Mouse (Mus musculus): Measurements from ENCODE around the gene Saa1. TPM values are rescaled to one million over a fixed set of nuclear protein-coding genes. Genes with fewer than 3 reads are reported as not detected.
A peak's percentile ranks its signal among the peaks of the same experiment; 100 is the strongest.

Gene Saa1
- polyA plus RNA-seq, 1 experiment from 2014 or later = 0.33 TPM

DNA sequence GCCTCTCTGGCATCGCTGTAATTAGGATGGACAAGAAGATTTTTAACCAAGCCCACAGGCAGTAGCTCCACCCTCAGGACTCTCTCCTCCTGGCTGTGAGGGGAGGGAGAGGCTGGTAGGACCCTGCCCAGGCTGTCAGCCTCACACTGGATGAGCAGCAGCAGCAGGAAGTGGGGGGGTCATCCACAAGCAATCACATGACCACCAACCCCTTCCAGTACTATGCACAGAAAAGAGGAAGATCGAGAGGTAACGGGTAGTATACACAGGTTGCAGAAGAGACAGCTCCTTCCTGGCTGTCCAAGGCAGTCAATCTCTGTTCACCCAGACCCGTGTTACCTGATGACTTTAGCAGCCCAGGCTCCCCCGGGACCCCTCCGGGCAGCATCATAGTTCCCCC, 30.5 kb downstream of the Saa1 start:
- Histone ChIP-seq H3K9me3 (no peaks in the 10 kb centered on the region), H3K4me3 (no peak overlapping the region), H3K27me3 (ENCODE audit: poor library complexity, severe bottlenecking) (peaks cover 6% of the 10 kb centered on the region; the same call in 1 of the 2 replicates), H3K36me3 (replicated peaks) (peaks cover 16% of the 10 kb centered on the region), H3K27ac (no peak overlapping the region), H3K4me1 (peaks cover 10% of the 10 kb centered on the region)
- WGBS = 86% methylated on average over 6 of the region's 6 CpGs
- DNase-seq (ENCODE audit: extremely low spot score, low spot score) = no peak

DNA sequence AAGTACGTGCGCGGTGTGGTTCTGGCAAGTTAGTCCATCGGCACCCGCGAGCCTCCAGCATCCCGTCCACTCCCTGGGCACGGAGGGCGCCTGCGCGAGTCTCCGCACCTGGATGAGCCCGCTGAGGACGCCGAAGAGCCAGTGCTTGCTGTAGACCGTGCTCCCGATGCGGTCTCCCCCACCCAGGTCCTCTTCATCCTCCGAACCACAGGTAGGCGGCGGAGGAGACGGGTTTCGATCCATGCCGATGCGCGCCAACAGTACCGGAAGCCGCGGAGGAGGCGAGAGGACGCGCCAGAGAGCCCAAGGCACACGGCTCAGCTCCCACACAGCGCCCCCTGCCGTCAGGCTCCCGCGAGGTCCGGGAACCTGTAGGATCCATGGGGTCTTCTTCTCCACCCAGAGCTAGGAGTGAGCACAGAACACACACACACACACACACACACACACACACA, 32.4 kb downstream of the Saa1 start, which contains the start of gene Saal1:
TSS of gene Saal1 (minus strand) at position 291 of the 455 bp plus-strand sequence.
- Histone ChIP-seq H3K27me3 (ENCODE audit: poor library complexity, severe bottlenecking) (peaks cover 6% of the 10 kb centered on the region; the same call in 1 of the 2 replicates), H3K9me3 (no peaks in the 10 kb centered on the region), H3K4me1 (peaks cover 10% of the 10 kb centered on the region), H3K27ac (peak within 1 kb of the TSS; percentile 98), H3K4me3 (peak within 1 kb of the TSS; percentile 92), H3K36me3 (replicated peaks) (peaks cover 34% of the 10 kb centered on the region)
- under 1% methylated on average over 38 of the region's 38 CpGs for WGBS
- peak; percentile 95 for DNase-seq (ENCODE audit: extremely low spot score, low spot score)

DNA sequence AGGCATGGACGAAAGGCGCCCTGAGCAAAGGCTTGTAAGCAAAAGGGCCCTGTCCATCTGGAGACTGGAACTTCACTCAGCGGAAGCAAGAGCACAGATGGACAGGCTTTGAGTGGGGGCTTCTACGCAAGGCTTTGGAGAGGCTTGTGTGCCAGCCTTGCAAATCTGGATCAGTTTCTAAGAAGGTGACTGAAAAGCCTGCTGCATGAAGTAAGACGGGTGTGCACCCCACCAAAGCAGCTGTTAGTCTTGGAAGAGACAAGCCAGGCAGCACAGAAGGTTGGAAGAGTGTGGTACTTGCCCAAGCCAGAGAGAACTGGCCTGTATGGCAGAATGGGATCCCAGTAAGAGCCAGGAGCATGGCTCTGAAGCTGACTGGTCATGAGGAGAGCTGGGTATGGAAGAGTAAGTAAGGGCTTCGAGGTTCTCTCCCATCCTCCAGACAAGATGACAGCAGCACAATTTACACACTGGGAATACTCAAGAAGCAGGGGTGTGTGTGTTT, 42.2 kb downstream of the Saa1 start:
- no peaks in the 10 kb centered on the region for H3K4me1 ChIP-seq
- H3K9me3 ChIP-seq = no peaks in the 10 kb centered on the region
- no peak overlapping the region for H3K27ac ChIP-seq
- WGBS = 95% methylated on average over 6 of the region's 6 CpGs
- no peak overlapping the region for H3K4me3 ChIP-seq
- H3K36me3 ChIP-seq (replicated peaks) = peaks cover 100% of the 10 kb centered on the region
- no peaks in the 10 kb centered on the region for H3K27me3 ChIP-seq (ENCODE audit: poor library complexity, severe bottlenecking)
- no peak for DNase-seq (ENCODE audit: extremely low spot score, low spot score)

DNA sequence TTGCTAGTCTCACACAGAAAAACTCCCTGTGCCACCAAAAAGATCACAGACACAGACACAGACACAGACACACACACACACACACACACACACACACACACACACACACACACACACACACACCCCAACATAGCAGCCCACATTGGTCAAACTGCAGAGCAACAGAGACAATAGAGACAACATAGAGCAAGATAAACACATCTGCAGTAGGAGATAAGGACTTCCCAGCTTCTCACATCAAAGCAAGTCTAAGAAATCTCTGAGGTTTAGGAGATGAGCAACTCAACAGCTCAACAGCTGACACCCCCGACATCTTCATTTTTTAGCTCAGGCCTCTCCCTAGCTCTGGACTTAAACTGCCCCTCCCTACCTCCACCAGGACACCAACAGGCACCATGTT, 46.0 kb downstream of the Saa1 start:
- Histone ChIP-seq H3K36me3 (replicated peaks) (peaks cover 97% of the 10 kb centered on the region), H3K4me1 (no peaks in the 10 kb centered on the region), H3K4me3 (no peak overlapping the region), H3K9me3 (no peaks in the 10 kb centered on the region), H3K27me3 (ENCODE audit: poor library complexity, severe bottlenecking) (no peaks in the 10 kb centered on the region), H3K27ac (no peak overlapping the region)
- no peak for DNase-seq (ENCODE audit: extremely low spot score, low spot score)
- 89% methylated on average over 1 of the region's 1 CpGs for WGBS

Other genes starting within 250 kb of the Saa1 start
- gene Sergef, start 103.2 kb downstream of the Saa1 start, polyA plus RNA-seq (2016; fragmentation: Nextera tagmentation; extraction: Ambion mirVana) = 15.6 and 16.7 TPM in 2 replicates
- gene Tph1, start 70.4 kb downstream of the Saa1 start, polyA plus RNA-seq (2016; fragmentation: Nextera tagmentation; extraction: Ambion mirVana) = 0.32 TPM in 1 of 2 replicates, not detected in the other
- 45.4 and 47.6 TPM in 2 replicates for gene Saal1, start 32.3 kb downstream of the Saa1 start, polyA plus RNA-seq (2016; fragmentation: Nextera tagmentation; extraction: Ambion mirVana)
- gene Saa3, start 27.3 kb downstream of the Saa1 start, polyA plus RNA-seq (2016; fragmentation: Nextera tagmentation; extraction: Ambion mirVana) = 0.06 and 0.24 TPM in 2 replicates
- not detected in 2 replicates for gene Saa4, start 10.4 kb downstream of the Saa1 start, polyA plus RNA-seq (2016; fragmentation: Nextera tagmentation; extraction: Ambion mirVana)
- gene Saa2, start 8.8 kb upstream of the Saa1 start, polyA plus RNA-seq (2016; fragmentation: Nextera tagmentation; extraction: Ambion mirVana) = 0.35 TPM in 1 of 2 replicates, not detected in the other
- gene Hps5, start 53.1 kb upstream of the Saa1 start, polyA plus RNA-seq (2016; fragmentation: Nextera tagmentation; extraction: Ambion mirVana) = 16.2 and 18.7 TPM in 2 replicates
- 51.2 and 54.1 TPM in 2 replicates for gene Gtf2h1, start 53.1 kb upstream of the Saa1 start, polyA plus RNA-seq (2016; fragmentation: Nextera tagmentation; extraction: Ambion mirVana)
- 3,398 and 3,630 TPM in 2 replicates for gene Ldha, start 98.5 kb upstream of the Saa1 start, polyA plus RNA-seq (2016; fragmentation: Nextera tagmentation; extraction: Ambion mirVana)
- 0.17 TPM in 1 of 2 replicates, not detected in the other for gene Ldhc, start 118.2 kb upstream of the Saa1 start, polyA plus RNA-seq (2016; fragmentation: Nextera tagmentation; extraction: Ambion mirVana)
- gene Tsg101, start 177.0 kb upstream of the Saa1 start, polyA plus RNA-seq (2016; fragmentation: Nextera tagmentation; extraction: Ambion mirVana) = 259 and 274 TPM in 2 replicates
- gene Uevld, start 215.5 kb upstream of the Saa1 start, polyA plus RNA-seq (2016; fragmentation: Nextera tagmentation; extraction: Ambion mirVana) = 13.4 and 14.6 TPM in 2 replicates
- gene Gm9999, start 240.6 kb upstream of the Saa1 start, polyA plus RNA-seq (2016; fragmentation: Nextera tagmentation; extraction: Ambion mirVana) = not detected in 2 replicates